Mouse (Mus musculus) limb, embryonic 15.5 days (tissue): ENCODE results near the gene Wipi2. TPM values are rescaled to one million over a fixed set of nuclear protein-coding genes. Genes with fewer than 3 reads are reported as not detected.
A peak's percentile ranks its signal among the peaks of the same experiment; 100 is the strongest.

ENCODE experiments used
- ATAC-seq: fragments of 200-750 bp; cut with Nextera tagmentation; 2 replicates; pipeline ENCODE4 v1.8.0; 2017; ENCODE audit warnings: low read depth, moderate TSS enrichment; ENCODE audit not compliant: insufficient number of reproducible peaks, low FRiP score, low TSS enrichment
- H3K27ac ChIP-seq: fragments of 300-500 bp; sonication (generic); 2 replicates; pipeline ENCODE4 v1.5.1; 2015; ENCODE audit warnings: moderate library complexity, mild to moderate bottlenecking, inconsistent platforms
- H3K27me3 ChIP-seq: fragments of 300-500 bp; sonication (generic); 2 replicates; pipeline ENCODE4 v1.6.1; 2015; ENCODE audit warnings: inconsistent platforms
- H3K36me3 ChIP-seq: fragments of 300-500 bp; sonication (generic); 2 replicates; pipeline ENCODE4 v1.6.1; 2015; ENCODE audit warnings: inconsistent platforms
- H3K4me1 ChIP-seq: fragments of 300-500 bp; sonication (generic); 2 replicates; pipeline ENCODE4 v1.6.1; 2015; ENCODE audit warnings: inconsistent platforms
- H3K4me2 ChIP-seq: fragments of 300-500 bp; sonication (generic); 2 replicates; pipeline ENCODE4 v1.6.1; 2015; ENCODE audit warnings: mild to moderate bottlenecking, inconsistent platforms
- H3K4me3 ChIP-seq: fragments of 300-500 bp; sonication (generic); 2 replicates; pipeline ENCODE4 v1.5.1; 2015; ENCODE audit warnings: mild to moderate bottlenecking, inconsistent platforms
- H3K9ac ChIP-seq: fragments of 300-500 bp; sonication (generic); 2 replicates; pipeline ENCODE4 v1.6.1; 2015; ENCODE audit warnings: inconsistent platforms
- H3K9me3 ChIP-seq: fragments of 300-500 bp; sonication (generic); 2 replicates; pipeline ENCODE4 v1.6.1; 2016; ENCODE audit warnings: inconsistent platforms
- WGBS: fragments of 180-500 bp; shearing (Covaris S2); methylation state at CpG from one replicate; pipeline ENCODE4 v1.1.7; 2015; 5-methylcytosine and 5-hydroxymethylcytosine counted together
- polyA plus RNA-seq: library from polyadenylated mRNA; unstranded; fragments of >200 nt; fragmentation: Nextera tagmentation; extraction: Ambion mirVana; gene quantifications from 2 replicates; pipeline ENCODE4 v1.2.1, GENCODE M21; 2015

Gene Wipi2
- polyA plus RNA-seq, 1 experiment from 2014 or later: 44.1 TPM

DNA sequence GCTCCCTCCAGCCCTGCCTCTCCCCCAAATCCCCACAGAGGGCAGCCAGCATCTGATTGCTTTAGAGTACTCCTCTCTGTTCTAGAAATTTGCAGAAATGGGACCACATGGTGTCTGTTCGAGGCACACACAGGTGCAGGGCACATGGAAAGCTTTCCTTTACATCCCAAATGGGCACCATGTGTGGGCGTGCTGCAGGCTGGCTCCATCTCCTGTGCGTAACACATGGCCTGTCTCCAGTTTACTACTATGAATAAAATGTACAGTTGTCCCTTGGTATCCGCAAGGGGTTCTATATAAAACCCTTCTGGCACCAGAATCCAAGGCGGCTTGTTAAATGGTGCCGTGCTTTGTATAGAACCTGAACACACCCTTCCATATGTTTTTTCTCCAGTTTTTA, 69.4 kb downstream of the Wipi2 start:
- H3K36me3 ChIP-seq: no peaks in the 10 kb centered on the region
- H3K9me3 ChIP-seq: no peaks in the 10 kb centered on the region
- no peak for ATAC-seq
- peaks cover 20% of the 10 kb centered on the region for H3K27me3 ChIP-seq
- no peak overlapping the region for H3K9ac ChIP-seq
- WGBS: 55% methylated on average over 6 of the region's 6 CpGs
- no peak overlapping the region for H3K27ac ChIP-seq
- peaks cover 8% of the 10 kb centered on the region for H3K4me1 ChIP-seq
- H3K4me3 ChIP-seq: no peak overlapping the region
- no peak overlapping the region for H3K4me2 ChIP-seq

DNA sequence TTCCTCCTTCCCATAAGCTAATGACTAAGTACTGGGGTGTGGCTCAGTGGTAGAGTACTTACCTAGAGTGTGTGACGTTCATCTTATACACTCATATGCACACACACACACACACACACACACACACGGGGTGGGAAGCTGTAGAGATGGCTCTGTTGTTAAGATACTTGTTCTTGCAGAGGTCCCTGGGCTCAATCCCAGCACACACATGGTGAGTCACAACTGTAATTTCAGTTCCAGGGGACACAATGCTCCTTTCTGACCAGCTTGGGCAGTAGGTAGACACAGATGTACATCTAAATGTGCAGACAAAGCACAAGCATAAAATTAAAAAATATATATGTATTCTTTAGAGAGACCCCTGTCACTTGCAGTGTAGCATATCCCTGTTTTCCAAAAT, 70.2 kb downstream of the Wipi2 start:
- Histone ChIP-seq H3K4me2 (no peak overlapping the region), H3K36me3 (no peaks in the 10 kb centered on the region), H3K9ac (no peak overlapping the region), H3K9me3 (no peaks in the 10 kb centered on the region), H3K4me1 (peaks cover 17% of the 10 kb centered on the region), H3K4me3 (no peak overlapping the region), H3K27ac (no peak overlapping the region), H3K27me3 (peaks cover 28% of the 10 kb centered on the region)
- ATAC-seq: no peak
- 55% methylated on average over 2 of the region's 2 CpGs for WGBS

DNA sequence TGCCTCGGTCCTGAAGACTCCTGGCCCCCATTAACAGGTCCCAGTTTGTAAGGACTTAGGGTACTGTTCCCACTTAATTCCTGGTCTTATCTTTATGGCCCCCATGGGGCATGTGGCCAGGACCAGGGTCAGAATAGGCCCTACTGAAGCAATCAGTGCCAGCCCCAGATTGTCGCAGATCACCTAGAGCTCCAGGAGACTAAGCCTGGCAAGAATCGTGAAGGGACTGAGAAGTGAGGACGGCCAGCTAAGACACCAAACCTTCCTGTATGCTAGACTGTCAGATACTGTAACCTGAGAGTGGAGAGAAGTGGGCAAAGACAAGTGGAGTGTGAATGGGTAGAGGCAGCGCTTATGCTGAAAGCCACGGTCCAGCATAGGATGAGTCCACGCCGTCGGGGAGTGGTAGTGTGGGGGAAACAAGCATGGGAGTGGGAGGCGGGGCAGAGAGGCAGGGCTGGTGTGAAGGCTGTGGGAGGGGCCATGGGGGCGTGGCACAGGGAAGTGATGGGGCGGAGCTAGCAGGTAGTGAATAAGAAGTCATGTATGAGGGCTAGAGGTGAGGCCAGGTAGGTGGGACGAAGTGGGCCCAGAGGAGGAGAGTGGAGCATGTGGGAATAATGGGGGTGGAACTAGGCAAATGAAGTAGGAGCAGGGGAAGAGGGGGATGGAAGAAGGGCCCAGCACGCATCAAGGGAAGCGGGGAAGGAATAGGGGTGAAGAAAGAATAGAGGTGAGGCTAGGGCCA, 73.5 kb downstream of the Wipi2 start:
- peak overlapping the region; percentile 60 for H3K4me3 ChIP-seq
- WGBS: 6% methylated on average over 15 of the region's 15 CpGs
- H3K9me3 ChIP-seq: no peaks in the 10 kb centered on the region
- H3K4me2 ChIP-seq: peak overlapping the region; percentile 99
- no peaks in the 10 kb centered on the region for H3K36me3 ChIP-seq
- H3K4me1 ChIP-seq: peaks cover 19% of the 10 kb centered on the region
- no peak; the same call in 1 of the 2 replicates for ATAC-seq
- no peak overlapping the region for H3K9ac ChIP-seq
- peaks cover 29% of the 10 kb centered on the region for H3K27me3 ChIP-seq
- no peak overlapping the region for H3K27ac ChIP-seq

DNA sequence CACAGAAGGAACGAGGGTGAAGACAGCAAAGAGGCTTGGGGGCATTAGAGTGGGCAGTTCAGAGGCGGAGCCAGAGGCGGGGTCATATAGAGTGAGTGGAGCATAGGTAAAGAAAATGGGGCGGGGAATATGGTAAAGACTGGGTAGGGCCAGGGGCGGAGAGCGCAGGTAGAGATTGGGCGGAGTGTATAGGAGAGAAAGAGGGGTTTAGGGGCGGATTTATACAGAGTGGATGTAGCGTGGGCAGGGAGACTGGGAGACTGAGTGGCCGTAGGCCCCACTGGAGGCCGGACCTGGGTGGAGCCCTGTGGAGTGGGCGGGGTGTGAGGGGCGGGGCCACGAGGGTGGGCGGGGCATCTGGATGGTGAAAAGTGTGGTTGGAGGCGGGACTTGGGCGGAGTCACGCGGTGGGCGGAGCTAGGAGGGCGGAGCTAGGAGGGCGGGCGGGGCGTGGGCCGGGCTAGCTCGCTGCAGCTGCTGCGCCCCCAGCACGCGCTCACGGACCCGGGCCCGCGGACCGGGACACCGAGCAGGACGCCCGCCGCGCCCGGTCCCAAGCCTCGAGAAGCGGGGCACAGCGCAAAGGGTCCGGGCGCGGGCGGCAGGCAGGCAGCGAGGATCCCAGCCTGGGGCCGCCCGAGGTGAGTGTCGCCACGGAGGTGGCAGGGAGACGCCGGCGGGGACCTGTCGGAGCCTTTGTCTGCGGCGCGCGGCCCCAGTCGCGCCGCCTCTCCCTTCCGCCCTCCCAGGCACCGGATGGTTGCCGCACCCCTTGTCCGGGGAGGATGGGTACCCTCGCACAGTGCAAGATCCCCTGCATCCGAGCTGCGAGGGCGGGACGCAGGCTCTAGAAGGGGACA, 74.4 kb downstream of the Wipi2 start:
- Histone ChIP-seq H3K4me1 (peaks cover 19% of the 10 kb centered on the region), H3K4me3 (peak overlapping the region; percentile 60), H3K9ac (peak overlapping the region; percentile 51), H3K36me3 (no peaks in the 10 kb centered on the region), H3K4me2 (peak overlapping the region; percentile 99), H3K27ac (no peak overlapping the region), H3K27me3 (peaks cover 29% of the 10 kb centered on the region), H3K9me3 (no peaks in the 10 kb centered on the region)
- WGBS: under 1% methylated on average over 57 of the region's 72 CpGs
- peak; percentile 75 for ATAC-seq

DNA sequence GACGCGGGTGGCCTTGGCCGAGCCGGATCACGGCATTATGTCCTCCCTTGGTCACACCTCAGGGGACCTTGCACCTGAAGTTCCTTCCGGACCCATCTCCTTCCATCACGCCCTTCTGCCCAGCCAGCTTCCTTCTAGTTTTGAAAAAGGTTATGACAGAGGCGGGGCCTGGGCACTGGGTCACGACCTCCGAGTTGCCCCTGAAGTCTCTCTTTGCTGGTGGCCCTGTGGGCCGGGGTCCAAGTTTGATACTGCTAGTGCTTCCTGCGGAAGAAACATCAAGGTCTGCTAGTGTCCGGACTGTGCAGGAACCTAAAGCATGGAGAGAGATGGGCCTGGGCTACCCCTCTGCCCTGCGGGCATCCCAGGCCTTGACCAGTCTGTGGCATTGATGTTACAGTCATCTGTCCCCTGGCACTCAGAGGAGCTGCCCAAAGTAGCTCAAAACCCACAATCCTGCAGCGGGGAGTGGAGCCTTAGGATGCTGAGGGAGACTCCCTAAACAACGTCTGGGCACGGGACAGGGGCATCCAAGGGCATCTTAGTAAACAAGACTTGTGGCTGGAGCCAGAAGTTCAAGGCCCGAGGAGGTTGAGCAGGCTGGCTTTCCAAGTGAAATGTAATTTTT, 75.1 kb downstream of the Wipi2 start:
- Histone ChIP-seq H3K4me2 (peak overlapping the region; percentile 99), H3K27me3 (peaks cover 29% of the 10 kb centered on the region), H3K9me3 (no peaks in the 10 kb centered on the region), H3K4me3 (peak overlapping the region; percentile 60), H3K36me3 (no peaks in the 10 kb centered on the region), H3K9ac (peak overlapping the region; percentile 51), H3K4me1 (peaks cover 19% of the 10 kb centered on the region), H3K27ac (no peak overlapping the region)
- 23% methylated on average over 18 of the region's 18 CpGs for WGBS
- ATAC-seq: 0 out of 2 replicates have a peak, but pooled peaks have one; percentile 30

DNA sequence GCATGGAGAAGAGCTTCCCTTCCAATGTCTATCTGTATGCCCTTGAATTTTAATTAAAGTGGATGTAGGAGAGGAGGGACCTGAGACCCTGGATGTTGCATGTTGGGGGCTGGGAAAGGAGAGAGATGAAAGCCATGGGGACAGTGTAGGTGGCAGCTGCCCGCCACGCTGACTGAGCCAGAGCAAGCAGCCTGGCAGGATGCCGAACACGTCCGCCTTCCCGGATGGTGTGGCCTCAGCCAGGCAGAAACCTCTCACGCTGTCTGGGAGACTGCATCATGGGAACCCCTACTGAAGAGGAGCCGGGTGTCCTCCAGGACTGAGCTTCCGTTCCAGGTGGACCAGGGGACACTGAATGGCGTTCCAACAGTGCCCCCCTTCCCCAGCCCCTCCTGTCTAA, 76.1 kb downstream of the Wipi2 start:
- WGBS: 82% methylated on average over 10 of the region's 10 CpGs
- H3K9ac ChIP-seq: no peak overlapping the region
- no peaks in the 10 kb centered on the region for H3K9me3 ChIP-seq
- peaks cover 29% of the 10 kb centered on the region for H3K27me3 ChIP-seq
- H3K4me1 ChIP-seq: peaks cover 19% of the 10 kb centered on the region
- no peak overlapping the region for H3K4me2 ChIP-seq
- no peak overlapping the region for H3K4me3 ChIP-seq
- ATAC-seq: no peak
- no peaks in the 10 kb centered on the region for H3K36me3 ChIP-seq
- H3K27ac ChIP-seq: no peak overlapping the region

DNA sequence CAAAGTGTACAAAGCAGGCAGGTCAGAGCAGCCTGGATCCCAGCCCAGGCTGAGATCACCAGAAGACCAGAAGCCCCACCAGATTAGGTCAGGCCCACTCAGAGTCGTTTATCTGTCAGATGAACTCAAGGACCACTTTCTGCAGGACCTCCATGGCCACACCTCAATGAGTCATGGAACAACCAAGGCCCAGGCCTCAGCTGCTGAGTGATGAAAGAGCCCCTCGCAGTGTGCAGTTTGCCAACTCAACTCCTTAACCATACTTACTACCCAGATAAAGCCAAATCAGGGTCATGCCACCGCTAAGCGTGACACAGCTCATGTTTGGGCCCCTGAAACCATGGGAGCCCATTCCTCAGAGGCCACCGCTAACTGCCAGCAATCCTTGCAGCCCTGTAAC, 80.2 kb downstream of the Wipi2 start:
- peaks cover 2% of the 10 kb centered on the region for H3K4me1 ChIP-seq
- no peak overlapping the region for H3K27ac ChIP-seq
- no peaks in the 10 kb centered on the region for H3K36me3 ChIP-seq
- no peak overlapping the region for H3K4me2 ChIP-seq
- H3K9me3 ChIP-seq: no peaks in the 10 kb centered on the region
- H3K9ac ChIP-seq: no peak overlapping the region
- peaks cover 5% of the 10 kb centered on the region for H3K27me3 ChIP-seq
- no peak for ATAC-seq
- no peak overlapping the region for H3K4me3 ChIP-seq
- 90% methylated on average over 5 of the region's 5 CpGs for WGBS

DNA sequence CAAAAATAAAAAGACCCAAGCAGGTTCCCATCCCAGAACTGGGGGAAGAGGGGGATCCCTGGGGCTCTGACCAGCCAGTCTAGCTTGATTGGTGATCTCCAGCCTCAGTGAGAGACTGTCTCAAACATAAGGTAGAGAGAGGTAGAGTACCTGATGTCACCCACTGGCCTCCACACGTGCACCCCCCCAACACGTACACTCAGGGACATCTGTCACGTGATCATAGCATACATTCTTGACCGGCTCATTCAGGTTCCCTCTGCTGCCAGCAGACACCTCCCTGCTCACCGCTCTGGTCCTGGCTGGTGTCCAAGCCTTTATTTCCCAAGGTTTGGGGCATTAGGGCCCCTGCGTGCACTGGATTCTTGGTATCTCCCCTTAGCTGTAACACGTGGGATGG, 81.9 kb downstream of the Wipi2 start:
- Histone ChIP-seq H3K4me2 (no peak overlapping the region), H3K27ac (no peak overlapping the region), H3K4me3 (no peak overlapping the region), H3K4me1 (no peaks in the 10 kb centered on the region), H3K9me3 (no peaks in the 10 kb centered on the region), H3K36me3 (no peaks in the 10 kb centered on the region), H3K27me3 (no peaks in the 10 kb centered on the region), H3K9ac (no peak overlapping the region)
- WGBS: 78% methylated on average over 7 of the region's 7 CpGs
- no peak for ATAC-seq

DNA sequence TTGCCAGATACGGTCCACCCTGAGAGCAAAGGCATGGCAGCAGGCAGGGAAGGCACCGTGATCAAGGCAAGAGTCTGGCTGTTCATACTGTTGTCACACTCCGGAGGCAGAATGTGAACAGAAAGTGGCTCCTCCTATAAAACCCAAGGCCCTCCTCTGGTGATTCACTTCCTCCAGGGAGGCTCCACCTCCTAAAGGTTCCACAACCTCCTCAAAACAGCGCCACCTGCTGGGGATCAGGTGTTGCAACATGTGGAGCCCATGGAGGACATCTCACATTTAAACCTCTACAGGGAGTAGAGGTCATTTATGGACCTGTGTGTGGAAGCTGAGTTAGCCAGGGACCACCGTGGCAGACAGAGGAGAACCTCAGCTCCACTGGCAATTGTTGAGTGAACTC, 84.9 kb downstream of the Wipi2 start:
- H3K4me2 ChIP-seq: no peak overlapping the region
- WGBS: 84% methylated on average over 5 of the region's 5 CpGs

DNA sequence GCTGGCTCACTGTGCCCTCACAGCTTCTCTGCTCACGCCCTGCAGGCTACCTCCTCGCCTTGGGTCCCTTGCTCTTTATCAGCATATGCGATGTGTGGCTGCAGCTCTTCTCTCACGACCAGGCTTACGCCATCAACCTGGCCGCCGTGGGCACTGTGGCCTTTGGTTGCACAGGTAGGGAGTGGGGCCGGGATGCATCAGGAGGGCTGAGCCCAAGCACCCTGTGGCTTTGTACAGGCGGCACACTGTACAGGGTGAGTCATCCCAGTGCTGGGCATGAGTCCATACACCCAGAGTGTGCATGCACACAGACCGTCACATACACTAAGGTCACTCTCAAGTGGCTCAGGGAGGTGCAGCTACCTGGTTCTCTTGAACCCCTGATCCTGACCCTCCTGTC, 86.5 kb downstream of the Wipi2 start:
- Histone ChIP-seq H3K27ac (no peak overlapping the region), H3K4me1 (0 out of 2 replicates have a peak, but pooled peaks cover 3% of the 10 kb centered on the region), H3K9ac (no peak overlapping the region), H3K27me3 (no peaks in the 10 kb centered on the region), H3K36me3 (no peaks in the 10 kb centered on the region), H3K4me2 (no peak overlapping the region), H3K4me3 (no peak overlapping the region), H3K9me3 (no peaks in the 10 kb centered on the region)
- 82% methylated on average over 10 of the region's 10 CpGs for WGBS
- no peak for ATAC-seq

More for the DNA sequence above, 84.9 kb downstream of the Wipi2 start:
- Histone ChIP-seq H3K4me3 (no peak overlapping the region), H3K9me3 (no peaks in the 10 kb centered on the region), H3K27me3 (no peaks in the 10 kb centered on the region), H3K36me3 (no peaks in the 10 kb centered on the region), H3K9ac (no peak overlapping the region), H3K27ac (no peak overlapping the region), H3K4me1 (no peaks in the 10 kb centered on the region)
- ATAC-seq: no peak

DNA sequence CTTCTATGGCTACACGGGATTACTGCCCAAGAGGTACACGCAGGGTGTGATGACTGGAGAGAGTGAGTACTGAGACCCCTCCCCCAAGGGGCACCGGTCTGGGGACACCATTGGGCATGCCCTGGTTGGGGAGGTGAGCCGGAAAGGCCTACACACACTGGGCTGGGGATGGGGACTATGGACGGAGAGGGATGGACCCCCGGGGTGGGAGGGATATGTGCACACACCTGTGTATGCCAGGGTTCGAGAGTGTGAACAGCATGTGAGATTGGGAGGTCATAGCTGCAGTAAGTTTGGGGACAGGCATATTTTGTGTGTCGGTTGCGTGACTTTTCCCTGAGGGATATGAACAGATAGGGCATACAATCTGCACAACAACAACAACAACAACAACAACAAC, 87.6 kb downstream of the Wipi2 start:
- Histone ChIP-seq H3K9me3 (no peaks in the 10 kb centered on the region), H3K4me2 (no peak overlapping the region), H3K4me3 (no peak overlapping the region), H3K36me3 (no peaks in the 10 kb centered on the region), H3K27ac (no peak overlapping the region), H3K4me1 (0 out of 2 replicates have a peak, but pooled peaks cover 3% of the 10 kb centered on the region), H3K9ac (no peak overlapping the region), H3K27me3 (no peaks in the 10 kb centered on the region)
- 76% methylated on average over 9 of the region's 9 CpGs for WGBS
- ATAC-seq: no peak

DNA sequence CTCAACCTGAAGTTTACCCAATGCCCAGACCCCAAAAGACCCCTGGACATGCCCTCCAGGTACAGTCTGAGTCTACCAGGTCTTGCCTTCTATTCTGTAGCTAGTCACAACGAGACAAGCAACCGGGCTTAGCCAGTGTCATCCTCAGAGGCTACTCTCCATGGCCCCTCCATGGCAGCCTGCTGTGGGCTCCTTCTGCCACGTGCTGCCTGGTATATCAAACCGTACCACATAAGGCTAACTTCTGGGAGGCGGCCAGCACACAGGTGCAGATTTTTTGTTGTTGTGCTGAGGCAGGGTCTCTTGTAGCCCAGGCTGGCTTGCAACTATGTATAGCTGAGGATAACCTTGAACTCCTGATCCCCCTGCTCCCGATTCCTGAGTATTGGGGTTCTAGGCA, 88.6 kb downstream of the Wipi2 start:
- H3K4me3 ChIP-seq: no peak overlapping the region
- 0 out of 2 replicates have a peak, but pooled peaks cover 3% of the 10 kb centered on the region for H3K4me1 ChIP-seq
- 80% methylated on average over 6 of the region's 6 CpGs for WGBS
- H3K4me2 ChIP-seq: no peak overlapping the region
- H3K9me3 ChIP-seq: no peaks in the 10 kb centered on the region
- no peak for ATAC-seq
- H3K36me3 ChIP-seq: no peaks in the 10 kb centered on the region
- no peak overlapping the region for H3K27ac ChIP-seq
- H3K27me3 ChIP-seq: no peaks in the 10 kb centered on the region
- no peak overlapping the region for H3K9ac ChIP-seq
